ENCODE assay signal across 10 mouse cellular contexts in the genomic region with DNA sequence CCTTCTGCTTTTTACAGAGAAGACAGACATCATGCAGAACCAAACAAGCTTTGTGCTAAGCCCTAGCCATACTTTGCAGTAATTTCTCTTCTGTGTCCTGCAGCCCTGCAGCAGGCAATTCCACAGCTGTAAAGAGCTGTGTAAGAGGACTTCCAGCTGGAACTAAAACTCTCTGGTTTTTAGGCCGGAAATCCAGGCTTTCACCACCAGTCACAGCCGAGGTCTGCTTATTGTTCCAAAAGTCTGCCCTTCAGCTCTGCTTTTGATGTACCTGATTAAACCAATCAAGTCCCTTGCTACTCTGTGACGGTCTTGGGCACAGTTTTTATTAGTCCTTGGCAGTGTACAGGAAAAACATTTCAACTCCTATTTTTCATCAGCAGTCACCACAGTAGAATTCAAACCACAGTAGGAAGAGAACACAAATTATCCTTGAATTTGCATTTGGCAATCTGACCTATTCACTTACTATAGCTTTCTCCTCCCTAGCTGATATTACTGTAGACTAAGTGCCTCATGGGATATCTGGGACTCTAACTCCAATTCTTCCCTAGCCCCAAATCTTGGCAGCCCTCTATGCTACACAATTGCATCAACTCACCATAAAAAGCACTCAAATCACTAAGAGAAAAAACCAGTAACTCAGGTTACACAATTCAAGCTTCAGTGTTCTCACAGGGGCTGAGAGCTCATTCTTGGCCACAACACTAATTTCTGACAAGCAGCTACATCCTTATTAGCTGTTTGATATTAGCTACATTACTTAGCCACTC. TPM values are rescaled to one million over a fixed set of nuclear protein-coding genes. Genes with fewer than 3 reads are reported as not detected.
A peak's percentile ranks its signal among the peaks of the same experiment; 100 is the strongest.
DNase-seq lines count a peak whose midpoint lies in the region; ATAC-seq and TF ChIP-seq lines count a peak whose summit lies in the region.
"Had no signal": no experiment of that assay in that cellular context is flagged by ENCODE, and none has a peak within 500 bp of the region (broad histone marks: within the 10 kb centered on the region; RNA-seq: fewer than 3 reads in every experiment).

No protein-coding gene starts in this region.

- ATAC-seq in hindbrain, embryonic 16.5 days: no peak
- no peak for ATAC-seq in hindbrain, embryonic 11.5 days (ENCODE audit: low FRiP score)
- ATAC-seq in forebrain, embryonic 16.5 days: no peak

- no peak overlapping the region for H3K4me3 ChIP-seq in hindbrain, embryonic 16.5 days (ENCODE audit: low read length)
- no peak overlapping the region for H3K4me3 ChIP-seq in hindbrain, embryonic 11.5 days (ENCODE audit: low read depth, low read length)
- 0 out of 2 replicates have a peak overlapping the region, but pooled peaks have one; percentile 8 for H3K4me3 ChIP-seq in kidney, adult 2 months (ENCODE audit: insufficient read depth, low read depth, low read length)
- H3K4me3 ChIP-seq in forebrain, embryonic 16.5 days (replicated peaks; ENCODE audit: low read length): no peak overlapping the region

- 57% methylated on average over 3 of the region's 3 CpGs for WGBS in hindbrain, embryonic 16.5 days
- 53% methylated on average over 3 of the region's 3 CpGs for WGBS in hindbrain, embryonic 11.5 days
- 3% methylated on average over 3 of the region's 3 CpGs for WGBS in kidney, adult 2 months
- WGBS in forebrain, embryonic 16.5 days: 18% methylated on average over 3 of the region's 3 CpGs

- no peak overlapping the region for H3K4me2 ChIP-seq in hindbrain, embryonic 16.5 days (ENCODE audit: low read length)
- H3K4me2 ChIP-seq in hindbrain, embryonic 11.5 days (replicated peaks; ENCODE audit: low read depth, low read length): no peak overlapping the region
- no peak overlapping the region for H3K4me2 ChIP-seq in forebrain, embryonic 16.5 days (ENCODE audit: low read length)

- no peaks in the 10 kb centered on the region for H3K9me3 ChIP-seq in hindbrain, embryonic 16.5 days (ENCODE audit: control insufficient read depth, low read length)
- no peaks in the 10 kb centered on the region for H3K9me3 ChIP-seq in hindbrain, embryonic 11.5 days (ENCODE audit: control insufficient read depth, low read length)
- H3K9me3 ChIP-seq in forebrain, embryonic 16.5 days (ENCODE audit: control insufficient read depth, low read length): no peaks in the 10 kb centered on the region

- TF ChIP-seq POLR2A in kidney, adult 2 months (IDR thresholded peaks at IDR 0.05; ENCODE audit: low read depth, low read length): no peak

- 0 out of 2 replicates have a peak overlapping the region, but pooled peaks have one; percentile 1 for H3K9ac ChIP-seq in hindbrain, embryonic 16.5 days (ENCODE audit: low read depth, low read length)
- no peak overlapping the region for H3K9ac ChIP-seq in hindbrain, embryonic 11.5 days (ENCODE audit: low read depth, low read length)
- no peak overlapping the region for H3K9ac ChIP-seq in forebrain, embryonic 16.5 days (replicated peaks; ENCODE audit: low read depth, low read length)

- TF ChIP-seq CTCF in kidney, adult 2 months (conservative IDR thresholded peaks at IDR 0.05; ENCODE audit: insufficient read depth, insufficient read length, low read depth, low read length): no peak

- DNase-seq in hindbrain, embryonic 11.5 days (ENCODE audit: low spot score): no peak
- peak; percentile 55 for DNase-seq in embryo, embryonic 10.5 days (ENCODE audit: low spot score)
- peak; percentile 48 for DNase-seq in kidney, adult 2 months
- DNase-seq in lung, postnatal 10 days: peak; percentile 60
- no peak for DNase-seq in urinary bladder, postnatal 36 days (ENCODE audit: low spot score in 2 of 2)
- no peak for DNase-seq in urinary bladder, adult 18-20 months (ENCODE audit: low spot score in 2 of 2)
- DNase-seq: cerebellum, postnatal 14 days had no signal

- no peak overlapping the region for H3K27ac ChIP-seq in hindbrain, embryonic 16.5 days (ENCODE audit: low read depth, low read length)
- no peak overlapping the region for H3K27ac ChIP-seq in hindbrain, embryonic 11.5 days (ENCODE audit: low read depth, low read length)
- H3K27ac ChIP-seq in kidney, adult 2 months (ENCODE audit: insufficient read depth, low read depth, low read length): peak overlapping the region; percentile 97
- no peak overlapping the region for H3K27ac ChIP-seq in forebrain, embryonic 16.5 days (ENCODE audit: low read length)

- peaks cover 25% of the 10 kb centered on the region for H3K4me1 ChIP-seq in hindbrain, embryonic 16.5 days (ENCODE audit: control insufficient read depth, insufficient read depth, low read depth, low read length)
- no peaks in the 10 kb centered on the region; the same call in 1 of the 2 replicates for H3K4me1 ChIP-seq in hindbrain, embryonic 11.5 days (replicated peaks; ENCODE audit: control insufficient read depth, insufficient read depth, low read length)
- H3K4me1 ChIP-seq in kidney, adult 2 months (ENCODE audit: control insufficient read depth, insufficient read depth, low read length): peaks cover 38% of the 10 kb centered on the region
- H3K4me1 ChIP-seq in forebrain, embryonic 16.5 days (replicated peaks; ENCODE audit: control insufficient read depth, insufficient read depth, low read length): peaks cover 24% of the 10 kb centered on the region

- no peaks in the 10 kb centered on the region for H3K36me3 ChIP-seq in hindbrain, embryonic 16.5 days (ENCODE audit: control insufficient read depth, insufficient read depth, low read length)
- no peaks in the 10 kb centered on the region for H3K36me3 ChIP-seq in hindbrain, embryonic 11.5 days (ENCODE audit: control insufficient read depth, insufficient read depth, low read length)
- H3K36me3 ChIP-seq in kidney, adult 2 months (ENCODE audit: control insufficient read depth, insufficient read depth, low read length): no peaks in the 10 kb centered on the region; the same call in 1 of the 2 replicates
- no peaks in the 10 kb centered on the region for H3K36me3 ChIP-seq in forebrain, embryonic 16.5 days (ENCODE audit: control insufficient read depth, insufficient read depth)

- no peaks in the 10 kb centered on the region for H3K27me3 ChIP-seq in hindbrain, embryonic 16.5 days (replicated peaks; ENCODE audit: control insufficient read depth, insufficient read depth, low read length)
- no peaks in the 10 kb centered on the region for H3K27me3 ChIP-seq in hindbrain, embryonic 11.5 days (ENCODE audit: control insufficient read depth, insufficient read depth, low read length)
- no peaks in the 10 kb centered on the region for H3K27me3 ChIP-seq in kidney, adult 2 months (replicated peaks; ENCODE audit: control insufficient read depth, insufficient read depth, low read length)
- H3K27me3 ChIP-seq in forebrain, embryonic 16.5 days (replicated peaks; ENCODE audit: control insufficient read depth, insufficient read depth, low read length): no peaks in the 10 kb centered on the region
- H3K27me3 ChIP-seq: CH12.LX had no signal

RNA-seq across cellular contexts. Expression of gene Nfyc, which starts 14.2 kb away (rescaled TPM):
- polyA plus RNA-seq in hindbrain, embryonic 16.5 days (2015; fragmentation: Nextera tagmentation; extraction: Ambion mirVana): 75.8 and 86.0 TPM in 2 replicates
- 123 and 126 TPM in 2 replicates for polyA plus RNA-seq in hindbrain, embryonic 11.5 days (2014; fragmentation: Nextera tagmentation; extraction: Ambion mirVana)
- 218 and 287 TPM in 2 replicates for polyA plus RNA-seq in kidney, adult 2 months (2012; rRNA removed)
- 96.5 and 107 TPM in 2 replicates for polyA plus RNA-seq in forebrain, embryonic 16.5 days (2015; fragmentation: Nextera tagmentation; extraction: Ambion mirVana)

RNA-seq across cellular contexts. Expression of gene Rims3, which starts 37.4 kb away (rescaled TPM):
- polyA plus RNA-seq in hindbrain, embryonic 16.5 days (2015; fragmentation: Nextera tagmentation; extraction: Ambion mirVana): 24.0 and 28.6 TPM in 2 replicates
- 3.5 and 3.6 TPM in 2 replicates for polyA plus RNA-seq in hindbrain, embryonic 11.5 days (2014; fragmentation: Nextera tagmentation; extraction: Ambion mirVana)
- 0.27 and 0.39 TPM in 2 replicates for polyA plus RNA-seq in kidney, adult 2 months (2012; rRNA removed)
- 9.6 and 14.1 TPM in 2 replicates for polyA plus RNA-seq in forebrain, embryonic 16.5 days (2015; fragmentation: Nextera tagmentation; extraction: Ambion mirVana)

Comparison
In these comparisons a context has a peak if more than half of its experiments do, and no peak if none do; other contexts are left out.
1. DNase-seq: peak in embryo, embryonic 10.5 days (single experiment), kidney, adult 2 months (single experiment) and lung, postnatal 10 days (single experiment); none in hindbrain, embryonic 11.5 days (single experiment), urinary bladder, postnatal 36 days (0 of 2) and urinary bladder, adult 18-20 months (0 of 2).